Comparison of ENCODE assay signal across 1 mouse cellular context in the genomic region with DNA sequence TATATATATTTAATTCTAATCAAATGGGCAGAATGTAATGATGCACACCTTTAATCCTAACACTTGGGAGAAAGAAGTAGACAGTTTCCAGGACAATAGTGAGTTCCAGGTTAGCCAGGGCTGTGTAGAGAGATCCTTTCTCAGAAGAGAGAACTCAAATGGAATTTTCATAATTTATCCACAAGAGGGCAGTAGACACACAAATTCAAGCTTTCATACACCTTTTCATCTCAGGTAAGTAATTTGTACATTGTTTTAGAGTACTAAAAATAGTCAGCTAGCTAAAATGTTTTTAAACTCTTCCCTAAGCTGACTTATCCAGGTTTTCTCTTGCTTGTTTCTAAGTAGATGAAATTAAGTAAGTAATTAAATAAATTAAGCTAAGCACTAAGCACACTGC.
TF ChIP-seq lines count a peak whose summit lies in the region.

No protein-coding gene starts in this region.

TF ChIP-seq in MEL, 35 proteins besides CTCF, POLR2A, EP300 and RAD21 (continued from another document):
- no peak for TF ChIP-seq MAFK (IDR thresholded peaks at IDR 0.05; ENCODE audit: borderline replicate concordance, low read depth, low read length)
- TF ChIP-seq POLR2AphosphoS5 (IDR thresholded peaks at IDR 0.05; ENCODE audit: borderline replicate concordance, low read depth, low read length), result no peak
